7 mouse cellular contexts compared by ENCODE assay signal in genomic region chr16:90934687-90935328, GRCm38 (mm10). TPM values are rescaled to one million over a fixed set of nuclear protein-coding genes. Genes with fewer than 3 reads are reported as not detected.
DNase-seq lines count a peak whose midpoint lies in the region; ATAC-seq lines count a peak whose summit lies in the region.

Gene Cfap298 (minus strand): TSS chr16:90935114.

- peak within 1 kb of the TSS; percentile 79 for H3K27ac ChIP-seq in intestine, embryonic 15.5 days
- peak within 1 kb of the TSS; percentile 93 for H3K27ac ChIP-seq in midbrain, embryonic 10.5 days (replicated peaks)

- DNase-seq in adrenal gland, adult 2 months = peak; percentile 95
- peak; percentile 96 for DNase-seq in embryo, embryonic 11.5 days (ENCODE audit: low read depth, low spot score)
- DNase-seq in gastrocnemius, postnatal 36 days = peak; percentile 87 to 92
- DNase-seq in left cerebral cortex, postnatal 25 days (ENCODE audit: low spot score in 2 of 2) = peak; percentile 93 to 97
- peak; percentile 99 for DNase-seq in midbrain, embryonic 10.5 days (ENCODE audit: low spot score)
- peak; percentile 89 for DNase-seq in right cerebral cortex, postnatal 4 days

- peak within 1 kb of the TSS; percentile 93 for H3K4me3 ChIP-seq in intestine, embryonic 15.5 days (replicated peaks)
- H3K4me3 ChIP-seq in midbrain, embryonic 10.5 days = peak within 1 kb of the TSS; percentile 86

- H3K27me3 ChIP-seq in intestine, embryonic 15.5 days (replicated peaks) = no peaks in the 10 kb centered on the region
- H3K27me3 ChIP-seq in midbrain, embryonic 10.5 days (ENCODE audit: low read depth, poor library complexity, severe bottlenecking) = no peaks in the 10 kb centered on the region

- H3K4me2 ChIP-seq in intestine, embryonic 15.5 days (replicated peaks) = peak within 1 kb of the TSS; percentile 85

- intact Hi-C loops in gastrocnemius, postnatal 36 days (cut with DNase I) = no loop called here
- intact Hi-C loops in left cerebral cortex, postnatal 25 days (cut with DNase I) = loop anchor here (1.0 kb wide), 2 partner anchors 76 to 125 kb away; partner anchors contain the start of genes Synj1 and Urb1

- peak within 1 kb of the TSS; percentile 88 for H3K9ac ChIP-seq in intestine, embryonic 15.5 days

- H3K4me1 ChIP-seq in intestine, embryonic 15.5 days (replicated peaks) = no peaks in the 10 kb centered on the region; the same call in 1 of the 2 replicates
- peaks cover 20% of the 10 kb centered on the region for H3K4me1 ChIP-seq in midbrain, embryonic 10.5 days

- no peaks in the 10 kb centered on the region for H3K36me3 ChIP-seq in intestine, embryonic 15.5 days
- peaks cover 22% of the 10 kb centered on the region for H3K36me3 ChIP-seq in midbrain, embryonic 10.5 days

- peak; percentile 99 for ATAC-seq in intestine, embryonic 15.5 days

- under 1% methylated on average over 56 of the region's 56 CpGs for WGBS in intestine, embryonic 15.5 days
- WGBS in midbrain, embryonic 10.5 days = under 1% methylated on average over 56 of the region's 56 CpGs

- H3K9me3 ChIP-seq in intestine, embryonic 15.5 days = no peaks in the 10 kb centered on the region
- H3K9me3 ChIP-seq in midbrain, embryonic 10.5 days (replicated peaks) = no peaks in the 10 kb centered on the region

RNA-seq across cellular contexts. Expression of gene Cfap298, which starts in this region (rescaled TPM):
- total RNA-seq in adrenal gland, adult 2 months (2021) = 10 to 100 TPM; 28.8 to 34.2 TPM
- polyA plus RNA-seq in adrenal gland, adult 2 months (2012; rRNA removed) = 70.4 and 77.5 TPM in 2 replicates
- 10 to 100 TPM; 27.2 to 32.5 TPM for total RNA-seq in gastrocnemius, postnatal 36 days (2021)
- polyA plus RNA-seq in intestine, embryonic 15.5 days (2015; fragmentation: Nextera tagmentation; extraction: Ambion mirVana) = 36.1 and 42.4 TPM in 2 replicates
- 10 to 100 TPM; 40.0 to 42.4 TPM for total RNA-seq in left cerebral cortex, postnatal 25 days (2021)
- 57.1 and 67.8 TPM in 2 replicates for polyA plus RNA-seq in midbrain, embryonic 10.5 days (2016; fragmentation: Nextera tagmentation; extraction: Ambion mirVana)

Comparison
In these comparisons a context has a peak if more than half of its experiments do, and no peak if none do; other contexts are left out.
1. Peak in every context shown above with its lines: DNase-seq, ATAC-seq, H3K4me3 ChIP-seq and H3K27ac ChIP-seq.